Mouse (Mus musculus): ENCODE measurements around the gene Inafm1. TPM values are rescaled to one million over a fixed set of nuclear protein-coding genes. Genes with fewer than 3 reads are reported as not detected.

Gene Inafm1
- total and polyA plus RNA-seq, 3 experiments = 1.5 to 9.5 (median 7.4) TPM

DNA sequence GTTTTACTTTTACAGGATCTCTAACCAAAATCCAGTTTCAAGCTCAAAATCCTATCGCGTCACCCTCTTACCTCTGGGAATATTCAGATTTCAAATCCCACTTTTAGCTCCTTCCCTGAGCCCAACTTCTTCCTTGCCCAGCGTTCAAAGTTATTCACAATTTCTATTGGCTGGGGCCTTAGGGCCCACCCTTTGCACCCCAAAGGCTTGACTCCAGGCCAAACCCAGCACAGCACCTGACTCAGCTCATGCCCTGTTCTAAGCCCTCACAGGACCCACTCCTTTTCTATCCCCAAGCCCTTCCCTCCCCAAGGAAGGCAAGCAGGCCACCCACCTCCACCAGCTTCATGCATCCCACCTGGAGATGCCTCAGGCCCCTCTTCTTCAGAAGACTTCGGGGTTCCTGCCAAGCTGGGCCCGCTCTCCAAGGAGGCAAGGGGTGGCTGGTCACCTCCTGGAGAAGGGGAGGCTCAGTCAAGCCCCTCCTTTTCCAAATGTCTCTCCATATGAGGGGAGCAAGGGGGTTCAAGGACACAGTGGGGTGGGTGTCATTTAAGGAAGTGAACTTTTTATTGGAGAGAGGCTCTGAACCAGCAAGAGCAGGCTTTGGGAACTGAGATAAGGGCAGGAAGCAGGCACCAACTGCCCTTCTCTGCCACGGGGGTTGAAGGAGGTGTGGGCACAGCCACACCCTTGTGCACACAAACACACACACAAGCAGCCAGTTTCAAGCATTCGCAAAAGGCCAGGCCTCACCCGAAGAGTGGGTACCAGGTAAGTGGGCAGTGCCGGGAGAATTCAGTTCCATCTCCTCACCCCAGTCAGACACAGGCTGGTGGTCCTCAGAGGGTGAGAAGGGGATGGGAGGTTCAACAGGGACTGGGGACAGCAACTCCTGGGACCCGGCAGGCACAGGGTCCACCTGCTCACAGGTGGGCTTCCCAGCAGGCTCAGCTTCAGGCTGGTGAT lies 1.8 kb upstream of the Inafm1 start:
- Histone ChIP-seq H3K4me1 (ENCODE audit: control insufficient read depth in 1 of 2, insufficient read depth in 2 of 2) (peaks cover 13 to 27% of the 10 kb centered on the region in 2 experiments), H3K36me3 (replicated peaks in 1 of 2; ENCODE audit: control insufficient read depth in 1 of 2, insufficient read depth in 1 of 2, low read length in 1 of 2) (peaks cover 34 to 67% of the 10 kb centered on the region in 2 experiments), H3K27me3 (replicated peaks) (no peaks in the 10 kb centered on the region), H3K79me2 (replicated peaks; ENCODE audit: control insufficient read depth, extremely low read depth, insufficient read depth, poor library complexity, severe bottlenecking) (no peaks in the 10 kb centered on the region), H3K4me3 (replicated peaks in 1 of 3; ENCODE audit: low read depth in 2 of 3, low read length in 2 of 3, poor library complexity in 1 of 3) (no peak overlapping the region), H3K9ac (ENCODE audit: insufficient read depth, low read depth) (no peak overlapping the region), H3K9me3 (replicated peaks; ENCODE audit: low read length) (no peaks in the 10 kb centered on the region), H3K27ac (ENCODE audit: insufficient read depth, low read depth) (no peak overlapping the region), H3K4me2 (ENCODE audit: insufficient read depth, low read depth, poor library complexity, severe bottlenecking) (no peak overlapping the region)
- DNase-seq (ENCODE audit: extremely low read depth) = no peak
- TF ChIP-seq USF2 (conservative IDR thresholded peaks at IDR 0.05; ENCODE audit: low read depth, low read length) (no peak), ZMIZ1 (IDR thresholded peaks at IDR 0.05; ENCODE audit: low read depth, low read length) (no peak), E2F4 (IDR thresholded peaks at IDR 0.05; ENCODE audit: insufficient replicate concordance, low read depth, low read length) (no peak), CHD1 (IDR thresholded peaks at IDR 0.05; ENCODE audit: low read depth, low read length) (no peak), SIN3A (IDR thresholded peaks at IDR 0.05; ENCODE audit: low read length) (no peak), RCOR1 (conservative IDR thresholded peaks at IDR 0.05; ENCODE audit: low read depth, low read length) (no peak), PAX5 (IDR thresholded peaks at IDR 0.05; ENCODE audit: low read length) (no peak), MAFK (IDR thresholded peaks at IDR 0.05; ENCODE audit: insufficient replicate concordance, low read length) (no peak), RAD21 (IDR thresholded peaks at IDR 0.05; ENCODE audit: low read depth, low read length) (no peak), MEF2A (IDR thresholded peaks at IDR 0.05; ENCODE audit: borderline replicate concordance, low read depth, low read length) (no peak), KAT2A (IDR thresholded peaks at IDR 0.05; ENCODE audit: insufficient replicate concordance, low read length) (no peak), GABPA (IDR thresholded peaks at IDR 0.05; ENCODE audit: insufficient replicate concordance, low read depth, low read length) (no peak), JUN (IDR thresholded peaks at IDR 0.05; ENCODE audit: insufficient read depth, low read depth, low read length) (no peak), HCFC1 (IDR thresholded peaks at IDR 0.05; ENCODE audit: low read depth, low read length) (no peak), POLR2A (IDR thresholded peaks at IDR 0.05; ENCODE audit: low read depth, low read length) (no peak), BHLHE40 (IDR thresholded peaks at IDR 0.05; ENCODE audit: low read depth, low read length) (no peak), ZNF384 (IDR thresholded peaks at IDR 0.05; ENCODE audit: low read depth, low read length) (no peak), TCF12 (IDR thresholded peaks at IDR 0.05; ENCODE audit: low read depth, low read length) (no peak), NELFE (IDR thresholded peaks at IDR 0.05; ENCODE audit: low read depth, low read length) (no peak), CHD2 (IDR thresholded peaks at IDR 0.05; ENCODE audit: low read length) (no peak)
- dilution Hi-C loops (cut with MboI; ENCODE audit: extremely low pct_ligation_motif_present, extremely low pct_unique_long_range_greater_than_20kb, low sequenced_read_pairs) = no loop called here
- in situ Hi-C loops (cut with MboI; ENCODE audit: low pct_ligation_motif_present, low pct_unique_long_range_greater_than_20kb, low sequenced_read_pairs) = loop anchor here (5.0 to 25.0 kb wide), 2 partner anchors 93 to 213 kb away; partner anchors contain the start of gene Zfp541
